Mouse (Mus musculus): ENCODE data around the gene Sh2d5.

DNA sequence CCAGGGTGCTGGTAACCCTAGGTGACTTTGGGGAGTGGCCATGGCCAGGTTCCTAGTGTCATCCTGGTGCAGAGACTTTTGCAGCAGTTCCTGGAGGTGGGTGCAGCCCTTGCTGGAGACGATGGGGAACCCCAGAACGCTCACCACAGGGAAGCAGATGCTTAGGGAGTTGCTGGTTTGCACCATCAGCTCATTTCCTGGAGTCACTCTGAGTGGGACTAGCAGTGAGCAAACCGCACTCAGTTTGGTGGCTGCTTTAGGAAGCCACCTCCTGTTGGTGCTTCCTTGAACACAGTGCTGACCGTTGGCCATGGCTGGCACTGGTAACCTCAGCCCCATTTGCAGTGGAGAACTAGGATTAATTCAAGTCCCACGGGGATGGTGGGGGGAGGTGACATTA lies 9.3 kb downstream of the Sh2d5 start:
- no peak for TF ChIP-seq CTCF (conservative IDR thresholded peaks at IDR 0.05; ENCODE audit: insufficient read depth, insufficient read length, low read depth, low read length)
- no peak for TF ChIP-seq POLR2A (IDR thresholded peaks at IDR 0.05; ENCODE audit: low read depth, low read length)
